Mouse (Mus musculus) ES-E14 (cell line): ENCODE data around the gene Zfp36l2.

Experiments used
- CHD2 ChIP-seq: IDR thresholded peaks from 2 replicates; pipeline ENCODE4 v1.6.1; 2014; ENCODE audit warnings: mild to moderate bottlenecking, low read depth, low read length, inconsistent platforms
- HCFC1 ChIP-seq: IDR thresholded peaks from 2 replicates; pipeline ENCODE4 v1.6.1; 2012; ENCODE audit warnings: low read length, inconsistent platforms, borderline replicate concordance; ENCODE audit not compliant: insufficient read depth
- ZNF384 ChIP-seq: IDR thresholded peaks from 2 replicates; pipeline ENCODE4 v1.6.1; 2012; ENCODE audit warnings: low read depth, low read length, inconsistent platforms

- TF ChIP-seq HCFC1 (no peak), CHD2 (no peak), ZNF384 (no peak)
Observed at GRCm38 (mm10) chr17:84161231-84161854, 26.4 kb downstream of the Zfp36l2 start.
